Mouse (Mus musculus) left cerebral cortex, postnatal 10 days (tissue): ENCODE results near the gene Foxp1. TPM values are rescaled to one million over a fixed set of nuclear protein-coding genes. Genes with fewer than 3 reads are reported as not detected.

Source experiments
- DNase-seq, 2 experiments: peaks; one replicate each; pipeline ENCODE4 v3.0.0; 2021 to 2022; ENCODE audit warnings: low spot score in 2 of 2, mixed read lengths in 1 of 2; ENCODE audit errors: extremely low spot score in 1 of 2
- intact Hi-C: fragments of 180-260 bp; cut with DNase I; formaldehyde crosslinking; loops from one replicate; pipeline ENCODE4 v1.15.1; 2025
- total RNA-seq, 2 experiments: library from RNA; stranded (reverse); gene quantifications; 2 replicates each; pipeline ENCODE4 v1.2.3; 2021

Gene Foxp1
- total RNA-seq, 2 experiments from 2014 or later: 157 to 161 TPM

DNA sequence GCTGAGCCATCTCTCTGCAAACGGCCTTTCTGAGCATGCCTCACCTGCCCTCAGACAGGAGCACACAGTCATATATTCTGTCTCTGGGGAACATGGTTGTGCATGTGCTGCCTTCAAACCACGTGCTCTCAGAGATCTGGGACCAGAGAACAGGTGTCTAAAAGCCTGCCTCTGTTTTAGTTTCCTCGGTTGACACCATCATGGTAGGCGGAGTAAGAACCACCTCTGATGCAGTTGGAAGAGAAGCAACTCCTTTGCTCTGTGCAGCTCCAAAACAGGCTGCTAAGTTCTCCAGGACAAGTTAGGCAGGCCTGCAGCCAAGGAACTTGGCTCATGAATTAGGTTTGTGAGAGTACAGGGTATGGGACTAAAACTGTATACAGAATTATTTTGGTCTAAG, 356.4 kb downstream of the Foxp1 start:
- intact Hi-C loops: no loop called here
- DNase-seq: peak in 1 of 2 experiments; percentile 45

- intact Hi-C loops: no loop called here
- DNase-seq: peak in 1 of 2 experiments; percentile 40
Observed at GRCm38 (mm10) chr6:99164760-99165159, 357.8 kb downstream of the Foxp1 start.

- no peak for DNase-seq
- intact Hi-C loops: no loop called here
Observed at GRCm38 (mm10) chr6:99162716-99163115, 359.8 kb downstream of the Foxp1 start.

DNA sequence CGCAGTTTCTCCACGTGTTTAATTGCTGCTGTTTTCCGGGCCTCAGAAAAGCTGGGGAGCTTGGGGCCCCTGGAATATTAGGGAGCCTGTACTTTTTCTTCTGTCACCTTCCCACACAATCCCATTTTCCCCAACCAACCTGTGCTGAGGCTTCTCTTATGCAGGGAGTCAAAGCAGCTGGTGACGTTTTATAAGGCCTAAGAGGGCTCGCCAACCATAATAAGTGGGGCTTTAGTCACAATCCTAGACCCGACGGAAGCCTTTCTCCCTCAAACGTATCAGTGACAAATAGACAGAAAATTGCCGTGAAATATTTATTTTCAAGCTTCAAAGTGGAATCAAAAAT, 362.2 kb downstream of the Foxp1 start:
- no peak for DNase-seq
- intact Hi-C loops: no loop called here

- intact Hi-C loops: no loop called here
- no peak for DNase-seq
Observed at GRCm38 (mm10) chr6:99159452-99160347, 362.8 kb downstream of the Foxp1 start.

- DNase-seq: no peak
- intact Hi-C loops: no loop called here
Observed at GRCm38 (mm10) chr6:99153682-99154081, 368.8 kb downstream of the Foxp1 start.

DNA sequence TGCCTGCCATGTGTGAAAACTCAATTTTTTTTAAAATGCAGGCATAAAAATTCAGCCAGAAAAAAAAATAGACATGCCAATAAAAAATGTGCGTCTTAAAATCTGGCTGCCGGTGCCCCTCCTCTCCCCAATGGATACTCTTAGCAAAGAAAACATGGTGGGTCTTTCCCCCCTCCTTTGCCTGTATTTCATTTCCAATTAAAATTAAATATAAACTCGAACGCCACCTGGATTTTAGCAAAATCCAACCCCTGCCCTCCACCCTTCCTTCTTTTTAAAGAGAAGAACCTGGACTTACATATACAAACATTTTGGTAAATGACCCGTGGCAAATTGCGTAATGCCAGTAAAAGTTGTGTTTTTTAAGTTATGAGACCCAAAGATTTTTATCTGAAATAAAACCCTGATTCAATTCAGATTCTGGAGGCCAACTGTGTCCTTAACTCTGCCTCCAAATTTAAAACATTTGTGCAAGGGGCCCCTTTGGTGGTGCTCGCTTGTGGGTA, 376.1 kb downstream of the Foxp1 start:
- intact Hi-C loops: no loop called here
- DNase-seq: no peak

DNA sequence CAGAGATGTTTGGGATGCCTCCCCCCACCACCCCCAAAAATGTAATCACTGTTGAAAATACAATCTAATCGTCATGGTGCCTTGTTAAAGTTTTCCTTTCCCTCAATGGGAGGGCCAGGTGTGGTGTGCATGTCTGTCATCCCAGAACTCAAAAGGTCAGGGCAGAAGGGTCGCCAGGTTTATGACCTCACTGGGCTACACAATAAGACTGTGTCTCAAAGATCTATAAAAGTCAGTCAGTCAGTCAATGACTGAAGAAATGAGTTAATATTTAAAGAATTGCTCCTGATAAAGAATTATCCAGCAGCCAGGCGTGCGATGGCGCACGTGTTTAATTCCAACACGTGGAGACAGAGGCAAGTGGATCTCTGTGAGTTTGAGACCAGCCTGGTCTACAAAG, 377.5 kb downstream of the Foxp1 start:
- intact Hi-C loops: no loop called here
- DNase-seq: no peak

GRCm38 (mm10) chr6:99143756-99144036, 378.8 kb downstream of the Foxp1 start:
- DNase-seq: no peak
- intact Hi-C loops: no loop called here

DNA sequence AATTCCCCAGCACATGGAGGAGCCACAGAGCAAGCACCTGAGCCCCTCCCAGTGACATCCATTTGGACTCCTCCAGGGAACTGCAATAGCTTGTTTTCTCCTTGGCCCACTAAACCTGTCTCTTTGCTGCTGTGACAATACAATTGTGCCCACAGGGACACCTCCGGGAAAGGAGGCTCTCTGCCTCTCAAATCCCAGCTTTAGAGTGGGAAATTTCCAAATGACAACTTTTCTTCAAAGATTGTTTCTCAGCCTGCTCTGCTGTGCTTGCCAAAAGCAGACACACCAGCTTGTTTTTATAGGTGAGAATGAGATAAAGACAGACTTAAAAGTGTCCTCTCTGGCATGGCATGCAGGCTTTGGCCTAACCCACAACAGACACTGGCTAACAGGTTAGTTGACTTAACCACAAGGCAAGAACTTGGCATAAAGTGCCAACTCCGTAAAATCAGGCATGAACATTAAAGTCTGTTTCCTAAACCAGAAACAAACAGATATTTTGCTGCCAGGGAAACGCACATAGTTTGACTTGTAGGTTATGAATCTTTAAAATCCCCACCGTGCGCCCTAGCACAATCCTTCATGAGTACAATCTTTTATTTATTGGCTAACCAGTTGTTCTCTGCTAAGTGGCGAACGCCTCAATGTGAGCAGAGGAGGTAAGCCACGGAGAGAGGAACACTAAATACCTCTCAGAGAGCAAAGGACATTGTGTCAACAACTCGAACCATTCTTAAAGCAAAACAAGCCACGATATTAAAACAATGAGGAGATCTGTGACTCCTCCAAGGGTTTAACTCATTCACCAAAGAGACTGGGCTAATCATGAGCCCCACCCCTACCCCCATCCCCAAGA, 379.4 kb downstream of the Foxp1 start:
- DNase-seq: no peak
- intact Hi-C loops: no loop called here

DNA sequence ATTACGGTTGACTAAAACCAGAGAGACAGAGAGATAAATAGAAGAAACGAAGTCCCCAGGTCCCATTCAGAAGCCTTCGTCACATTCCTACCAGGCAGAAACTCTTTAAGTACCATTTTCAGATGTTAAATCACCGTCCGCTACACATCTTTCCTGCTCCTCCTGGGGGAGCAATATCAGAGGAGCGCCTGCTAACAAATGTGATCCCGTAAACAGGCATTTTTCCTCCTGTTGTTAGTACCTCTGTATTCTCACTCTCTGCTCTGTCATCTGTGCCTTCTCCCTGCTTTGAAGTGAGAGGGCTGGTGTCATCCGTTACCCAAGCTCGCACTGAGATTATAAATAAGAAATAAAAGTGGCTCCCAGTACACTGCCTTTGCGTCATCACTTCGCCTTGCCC, 384.5 kb downstream of the Foxp1 start:
- intact Hi-C loops: no loop called here
- DNase-seq: no peak

GRCm38 (mm10) chr6:99137071-99137470, 385.4 kb downstream of the Foxp1 start:
- intact Hi-C loops: no loop called here
- DNase-seq: no peak

DNA sequence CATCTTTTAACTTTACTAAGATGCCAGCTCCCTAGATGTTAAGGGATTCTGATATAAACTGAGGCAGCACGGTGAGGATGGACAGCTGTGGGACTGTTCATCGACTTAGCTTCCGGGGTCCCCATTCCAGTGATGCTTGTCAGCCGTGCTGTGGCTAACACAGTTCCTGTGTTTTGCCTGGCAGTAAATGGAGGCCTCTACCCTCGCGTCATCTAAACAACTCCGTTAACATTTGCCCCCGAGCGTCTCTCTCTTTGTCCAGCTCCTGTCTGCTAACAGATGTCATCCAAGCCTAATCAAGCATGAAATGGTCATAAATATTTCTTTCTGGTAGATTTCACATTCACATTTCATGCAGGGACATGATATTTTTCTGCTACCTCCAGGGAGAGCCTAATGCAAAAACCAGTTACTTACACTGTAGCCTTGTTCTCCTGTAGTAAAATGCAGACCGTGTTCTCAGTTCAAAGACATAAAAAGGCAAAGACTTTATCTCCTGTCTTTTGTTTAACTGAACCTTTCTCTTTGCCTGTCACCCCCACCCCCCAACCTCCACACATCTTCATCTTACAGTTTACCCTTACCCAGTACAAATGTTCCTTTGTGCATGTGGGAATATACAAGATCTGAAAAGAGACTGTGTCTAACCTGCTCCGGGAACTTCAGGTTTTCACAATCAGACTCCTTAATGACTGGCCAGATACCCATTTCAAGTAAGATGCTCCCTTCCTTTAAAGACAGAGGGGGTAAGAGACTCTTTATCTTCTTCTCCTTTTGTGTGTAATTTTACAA, 386.4 kb downstream of the Foxp1 start:
- no peak for DNase-seq
- intact Hi-C loops: no loop called here

DNA sequence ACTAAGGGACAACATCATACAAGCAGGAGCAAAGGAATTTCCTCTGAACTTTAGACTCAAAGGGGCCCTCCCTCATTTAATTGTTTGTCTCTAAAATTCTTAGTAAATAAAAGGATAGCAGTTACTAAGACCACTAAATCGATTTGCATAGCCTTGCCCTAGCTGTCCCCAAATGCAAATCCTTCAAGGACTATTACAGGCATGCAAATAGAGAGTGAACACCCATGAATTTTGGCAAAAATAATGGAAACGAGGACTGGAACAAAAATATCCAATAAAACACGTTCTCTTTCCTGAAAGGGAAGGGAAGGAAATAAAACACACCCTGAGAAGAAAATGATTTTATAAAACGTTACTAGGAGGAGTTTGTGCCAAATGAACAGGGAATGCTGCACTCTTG, 390.7 kb downstream of the Foxp1 start:
- intact Hi-C loops: no loop called here
- DNase-seq: no peak

DNA sequence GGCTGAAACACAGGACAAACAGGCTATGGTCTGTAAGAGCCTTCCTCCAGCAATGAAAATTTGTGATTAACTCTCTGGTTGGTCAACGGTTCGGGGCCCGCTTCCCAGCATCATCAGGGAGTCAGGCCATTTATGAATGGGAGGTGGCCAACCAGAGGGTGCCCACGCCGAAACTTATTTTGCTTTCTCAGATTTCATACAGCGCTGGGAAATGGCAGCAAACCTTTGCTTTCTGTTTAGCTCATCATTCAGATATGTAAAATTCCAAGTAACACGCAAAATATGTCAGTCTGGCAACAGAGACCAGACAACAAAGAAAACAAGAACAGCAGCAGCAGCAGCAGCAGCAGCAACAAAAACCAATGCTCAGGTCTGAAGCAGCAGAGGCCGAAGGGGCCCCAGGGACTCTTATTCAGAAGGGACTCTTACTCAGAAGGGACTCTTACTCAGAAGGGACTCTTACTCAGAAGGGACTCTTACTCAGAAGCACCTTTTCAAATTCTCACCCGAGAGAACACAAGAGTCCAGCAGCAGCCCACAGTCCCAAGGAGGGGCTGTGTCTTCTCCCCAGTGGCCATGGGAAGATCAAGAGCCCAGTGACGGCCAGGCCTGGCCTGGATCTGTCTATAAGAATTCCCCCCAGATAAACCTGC, 391.6 kb downstream of the Foxp1 start:
- intact Hi-C loops: no loop called here
- DNase-seq: no peak

- intact Hi-C loops: no loop called here
- no peak for DNase-seq
Observed at GRCm38 (mm10) chr6:99126717-99127116, 395.8 kb downstream of the Foxp1 start.

DNA sequence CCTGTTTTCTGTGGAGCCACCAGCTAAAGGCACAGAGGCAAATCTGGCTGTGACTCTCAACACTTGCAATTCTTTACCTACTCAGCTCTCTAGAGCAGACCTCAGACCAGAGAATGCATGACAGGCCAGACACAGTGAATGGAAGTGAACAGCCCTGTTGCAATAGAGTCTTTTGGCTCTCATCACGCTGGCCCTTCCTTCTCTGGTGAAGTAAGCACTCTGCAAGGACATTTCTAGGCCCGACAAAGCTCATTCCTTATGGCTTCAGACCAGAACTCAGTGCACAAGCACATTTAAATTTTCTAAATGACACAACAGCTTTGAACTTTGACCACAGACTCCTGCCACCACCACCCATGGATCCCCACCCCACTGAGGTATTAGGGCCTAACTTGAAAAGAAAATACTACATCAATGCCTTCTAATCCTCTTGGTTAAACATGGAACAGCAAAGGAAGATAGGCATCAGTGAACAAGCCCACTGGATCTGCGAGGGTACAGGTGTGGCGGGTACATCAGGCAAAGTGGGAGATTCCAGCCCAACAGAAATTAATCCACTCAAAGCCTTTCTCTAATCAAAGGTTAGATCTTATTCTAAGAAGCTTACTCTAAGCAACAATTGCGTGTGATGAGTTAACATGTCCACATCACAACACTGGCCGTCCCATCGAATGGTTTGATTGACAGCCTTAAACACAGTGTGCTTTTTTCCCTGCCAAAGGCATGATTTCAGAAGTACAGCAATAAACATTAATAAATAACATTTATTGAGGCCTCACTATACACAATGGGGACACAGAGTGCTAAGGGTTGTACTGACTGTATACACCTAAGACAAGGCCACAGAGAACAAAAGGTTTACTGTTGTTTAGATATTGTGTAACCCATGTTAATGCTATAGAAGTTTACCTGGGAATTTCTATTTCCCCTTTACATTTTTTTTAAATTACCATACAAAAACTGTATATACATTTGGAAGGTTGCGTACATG, 401.4 kb downstream of the Foxp1 start:
- no peak for DNase-seq
- intact Hi-C loops: no loop called here

DNA sequence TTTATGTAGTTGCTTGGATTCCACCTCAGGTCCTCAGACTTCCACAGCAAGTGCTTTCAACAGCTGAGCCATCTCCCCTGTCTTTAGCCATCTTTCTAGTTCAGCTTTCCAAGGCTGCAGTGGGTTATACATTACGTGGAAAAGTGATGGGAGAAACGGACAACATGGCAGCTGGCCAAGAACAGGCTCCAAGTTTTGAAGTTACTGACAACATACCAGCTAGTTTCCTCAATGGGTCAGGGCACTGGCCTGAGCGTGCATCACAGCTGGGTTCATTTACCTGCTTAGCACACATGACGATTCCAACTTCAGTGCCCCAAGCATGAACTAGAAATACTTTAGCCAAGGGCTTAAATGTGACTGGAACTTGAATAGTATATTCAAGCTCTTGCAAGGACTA, 404.0 kb downstream of the Foxp1 start:
- no peak for DNase-seq
- intact Hi-C loops: no loop called here
